Mouse (Mus musculus) macrophage (primary cell): ENCODE measurements at regions not wholly inside any gene's neighbourhood (a gene's known extent, or its start where the extent isn't known, plus 50 kb on each side); places are given as distances from the start of the nearest gene placed in this dataset.

Source experiments
- H3K27ac ChIP-seq: fragments of 350-480 bp; formaldehyde crosslinking; 2 replicates; pipeline ENCODE4 v1.9.0; 2021
- H3K36me3 ChIP-seq: fragments of 350-480 bp; formaldehyde crosslinking; 2 replicates; pipeline ENCODE4 v1.9.0; 2021; ENCODE audit errors: inconsistent target
- H3K4me3 ChIP-seq: fragments of 350-480 bp; formaldehyde crosslinking; 2 replicates; pipeline ENCODE4 v1.9.0; 2021; ENCODE audit errors: inconsistent target
- H3K79me2 ChIP-seq: fragments of 350-480 bp; formaldehyde crosslinking; 2 replicates; pipeline ENCODE4 v1.9.0; 2021; ENCODE audit errors: inconsistent target
- WGBS: methylation state at CpG from one replicate; pipeline ENCODE4 v1.1.7; 2026; ENCODE audit warnings: inconsistent platforms; ENCODE audit not compliant: missing documents; 5-methylcytosine and 5-hydroxymethylcytosine counted together

DNA sequence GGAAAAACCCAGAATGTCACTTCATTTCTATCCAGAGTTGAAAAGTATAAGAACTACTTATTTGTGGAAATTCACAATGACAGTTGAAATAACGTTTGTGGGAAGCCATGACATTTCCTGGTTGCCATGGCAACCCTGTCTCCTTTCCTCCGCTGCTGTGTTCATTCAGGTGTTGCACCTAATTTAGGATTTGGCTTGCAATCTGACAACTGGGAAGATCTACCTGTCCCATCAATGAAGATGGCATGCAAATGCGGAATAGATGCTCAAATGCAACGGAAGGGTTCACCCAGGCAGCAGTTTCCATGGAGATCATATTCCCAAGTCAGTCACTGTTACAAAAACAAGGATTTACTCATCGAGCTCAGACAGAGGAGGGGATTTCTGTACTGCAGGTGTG, 170.7 kb downstream of the Rpap3 start:
- no peaks in the 10 kb centered on the region for H3K36me3 ChIP-seq
- WGBS: 77% methylated on average over 5 of the region's 5 CpGs
- H3K79me2 ChIP-seq: no peaks in the 10 kb centered on the region
- H3K27ac ChIP-seq: no peak overlapping the region
- H3K4me3 ChIP-seq: no peak overlapping the region

DNA sequence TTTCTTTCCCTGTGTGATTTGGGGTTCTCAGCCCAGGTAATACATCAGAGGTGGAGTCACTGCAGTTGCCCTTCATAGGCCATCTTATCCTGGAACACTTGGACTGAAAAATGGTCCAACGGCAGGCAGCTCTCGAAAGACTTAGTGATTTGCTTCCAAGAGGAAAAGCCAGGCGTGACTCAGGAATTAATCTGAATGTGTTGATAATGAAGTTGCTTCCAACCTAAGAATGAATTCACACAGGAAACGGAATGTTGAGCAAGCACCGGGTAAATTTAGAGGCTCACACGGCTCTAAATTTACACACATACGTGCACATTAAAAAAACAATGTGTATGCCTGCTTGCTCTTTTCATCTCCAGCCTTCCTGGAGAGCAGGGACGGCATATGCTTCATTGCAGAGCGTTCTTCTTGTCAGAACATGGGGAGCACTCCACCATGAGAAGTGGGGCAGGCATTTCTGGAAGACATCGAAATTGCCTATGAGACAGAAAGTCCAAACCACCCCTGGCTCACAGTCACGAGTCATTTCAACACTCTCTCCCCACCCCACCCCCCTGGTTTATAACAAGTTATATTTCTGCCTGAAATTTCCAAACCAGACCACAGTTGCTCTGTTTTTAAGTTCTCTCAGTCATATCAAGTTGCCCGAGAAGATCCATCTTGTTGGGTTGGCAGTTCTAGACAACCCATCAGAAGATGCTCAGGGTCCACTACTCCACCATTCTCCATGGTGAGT, 171.9 kb downstream of the Rpap3 start:
- H3K27ac ChIP-seq: peak overlapping the region; percentile 54
- 27% methylated on average over 12 of the region's 12 CpGs for WGBS
- H3K79me2 ChIP-seq: no peaks in the 10 kb centered on the region
- no peak overlapping the region for H3K4me3 ChIP-seq
- H3K36me3 ChIP-seq: no peaks in the 10 kb centered on the region

DNA sequence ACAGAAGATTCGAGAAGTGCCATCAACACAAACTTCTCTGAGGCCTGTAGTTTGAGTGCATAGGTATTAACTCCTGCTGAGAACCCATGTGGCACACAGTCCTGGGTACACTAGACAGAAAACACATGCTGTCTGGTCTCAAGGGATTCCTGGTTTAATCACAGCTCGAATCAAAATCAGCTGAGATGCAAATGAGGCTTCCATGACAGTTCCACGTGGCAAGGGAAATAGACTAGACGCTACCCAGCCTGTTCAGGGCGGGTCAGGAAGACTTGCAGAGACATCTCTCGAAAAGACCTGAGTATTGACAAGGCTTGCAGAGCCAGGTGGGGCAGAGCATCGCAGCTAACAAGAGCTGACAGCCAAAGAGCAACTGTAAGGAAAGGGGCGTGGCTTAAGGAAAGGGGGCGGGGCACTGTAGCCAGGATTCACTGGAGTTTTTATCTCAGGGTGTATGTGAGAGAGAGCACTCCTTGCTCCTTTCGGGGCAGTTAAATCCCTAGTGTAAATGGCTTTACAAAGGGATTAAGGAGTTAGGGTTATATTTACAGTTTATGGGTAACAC, 173.2 kb downstream of the Rpap3 start:
- 80% methylated on average over 10 of the region's 10 CpGs for WGBS
- Histone ChIP-seq H3K27ac (no peak overlapping the region), H3K36me3 (no peaks in the 10 kb centered on the region), H3K4me3 (no peak overlapping the region), H3K79me2 (no peaks in the 10 kb centered on the region)

DNA sequence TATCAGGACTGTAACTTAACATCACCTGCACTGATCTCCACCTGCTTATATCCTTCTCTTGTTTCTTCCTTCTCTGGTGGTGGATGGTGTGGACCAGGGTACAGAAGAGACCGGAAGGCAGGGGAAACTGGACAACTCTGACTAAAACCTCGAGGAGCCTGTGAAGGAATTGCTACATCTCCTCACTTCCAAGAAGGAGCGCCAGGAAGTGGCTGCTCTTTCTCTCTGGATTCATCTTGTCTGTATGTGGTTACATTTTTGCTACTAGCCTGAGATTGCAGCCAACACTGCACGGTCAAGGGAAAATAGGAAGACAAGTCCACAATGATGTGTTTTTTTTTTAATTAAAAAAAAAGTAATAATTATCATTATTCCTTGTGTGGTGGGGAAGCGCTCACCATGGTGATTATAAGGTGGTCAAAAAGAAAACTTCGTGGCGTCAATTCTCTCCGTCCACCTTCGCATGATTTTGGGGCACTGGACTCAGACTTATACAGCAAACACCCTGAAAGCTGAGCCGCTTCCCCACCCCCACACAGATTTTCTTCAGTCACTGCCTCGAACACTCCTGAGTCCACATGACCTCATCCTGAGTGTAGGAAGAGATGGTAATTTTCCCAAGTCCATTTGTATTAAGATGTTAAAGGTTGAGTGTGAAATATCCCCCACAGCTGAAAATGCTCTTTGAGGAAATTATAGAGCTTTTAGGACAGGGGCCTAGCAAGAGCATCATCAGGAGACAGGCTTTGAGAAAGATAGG, 177.2 kb downstream of the Rpap3 start:
- H3K27ac ChIP-seq: no peak overlapping the region
- 87% methylated on average over 11 of the region's 11 CpGs for WGBS
- no peak overlapping the region for H3K4me3 ChIP-seq
- H3K79me2 ChIP-seq: no peaks in the 10 kb centered on the region
- no peaks in the 10 kb centered on the region for H3K36me3 ChIP-seq

DNA sequence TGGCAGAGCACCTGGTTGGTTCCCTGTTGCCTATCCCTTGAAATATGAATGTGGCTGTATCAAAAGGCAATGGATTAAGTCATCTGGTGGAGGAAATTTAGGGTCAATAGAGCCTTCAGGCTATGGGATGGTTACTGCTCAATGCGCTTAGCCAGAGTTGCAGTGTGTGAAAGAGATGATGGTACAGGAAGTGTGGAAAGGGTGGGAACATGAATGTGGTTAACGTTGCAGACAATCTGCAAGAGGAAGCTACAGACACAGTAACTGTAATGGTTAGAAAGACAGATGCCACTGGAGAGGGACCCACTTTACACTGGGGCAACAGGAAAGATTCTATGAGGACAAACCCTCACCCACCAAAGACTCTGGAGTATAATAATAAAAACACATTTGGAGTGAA, 185.2 kb downstream of the Rpap3 start:
- 9% methylated on average over 2 of the region's 2 CpGs for WGBS
- Histone ChIP-seq H3K79me2 (no peaks in the 10 kb centered on the region), H3K27ac (peak overlapping the region; percentile 31), H3K36me3 (no peaks in the 10 kb centered on the region), H3K4me3 (no peak overlapping the region)

DNA sequence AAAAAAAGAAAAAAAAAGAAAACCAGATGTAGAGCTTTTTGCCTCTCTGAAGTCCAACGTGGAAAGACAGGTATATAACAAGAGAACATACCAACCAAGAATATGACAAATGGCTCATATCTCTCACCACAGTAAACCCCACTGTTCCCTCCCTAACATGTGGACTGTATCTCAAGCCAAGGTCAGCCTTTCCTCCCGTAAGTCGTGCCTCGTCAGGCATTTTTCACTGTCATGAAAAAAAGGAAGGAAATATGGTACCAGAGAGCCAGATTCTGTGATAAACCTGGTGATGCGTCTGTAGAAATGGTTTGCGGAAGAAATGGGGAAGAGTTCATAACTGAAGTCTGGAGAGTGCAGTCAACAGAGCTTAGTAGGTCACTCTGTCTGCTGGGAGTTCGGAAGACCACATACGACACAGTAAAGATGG, 185.7 kb downstream of the Rpap3 start:
- 13% methylated on average over 8 of the region's 8 CpGs for WGBS
- no peak overlapping the region for H3K4me3 ChIP-seq
- H3K79me2 ChIP-seq: no peaks in the 10 kb centered on the region
- H3K36me3 ChIP-seq: no peaks in the 10 kb centered on the region
- H3K27ac ChIP-seq: peak overlapping the region; percentile 31

DNA sequence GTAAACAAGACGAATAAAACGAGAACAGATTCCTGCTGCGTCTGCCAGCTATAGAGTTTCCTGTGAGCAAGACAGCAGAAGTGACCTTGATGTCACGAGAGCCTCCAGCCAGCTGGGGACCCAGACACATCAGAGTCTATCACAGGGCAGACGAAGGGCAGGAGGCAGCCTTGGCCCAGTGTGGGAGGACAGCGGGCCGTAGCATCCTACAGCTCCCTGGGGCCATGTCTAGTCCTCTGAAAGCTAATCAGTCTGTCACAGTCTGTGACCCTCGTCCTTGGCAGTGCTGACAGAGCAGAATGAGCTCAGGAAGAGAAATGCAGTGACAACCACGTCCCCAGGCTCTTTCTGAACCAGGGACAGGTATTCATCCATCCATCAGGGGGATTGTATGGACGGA, 187.7 kb downstream of the Rpap3 start:
- 90% methylated on average over 10 of the region's 10 CpGs for WGBS
- no peaks in the 10 kb centered on the region for H3K79me2 ChIP-seq
- no peaks in the 10 kb centered on the region for H3K36me3 ChIP-seq
- no peak overlapping the region for H3K27ac ChIP-seq
- no peak overlapping the region for H3K4me3 ChIP-seq

DNA sequence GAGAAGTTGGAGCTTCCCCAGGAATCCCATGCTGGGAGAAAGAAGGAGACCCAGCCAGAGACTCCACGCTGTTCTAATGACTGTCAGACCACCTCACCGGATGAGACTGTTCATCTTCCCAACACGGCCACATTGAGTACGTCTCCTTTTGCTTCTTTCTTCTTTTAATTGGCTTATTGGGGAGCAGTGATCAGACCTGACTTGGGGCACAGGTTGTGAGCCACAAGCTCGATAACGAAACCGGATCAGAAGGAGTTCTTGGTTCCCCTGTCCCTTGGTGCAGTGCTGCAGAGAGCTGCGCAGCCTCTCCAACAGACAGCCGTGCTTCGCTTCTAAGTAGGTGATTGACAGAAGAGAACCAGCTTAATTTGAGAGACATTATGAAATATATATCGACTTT, 188.4 kb downstream of the Rpap3 start:
- H3K4me3 ChIP-seq: no peak overlapping the region
- no peaks in the 10 kb centered on the region for H3K36me3 ChIP-seq
- 95% methylated on average over 11 of the region's 11 CpGs for WGBS
- no peak overlapping the region for H3K27ac ChIP-seq
- H3K79me2 ChIP-seq: no peaks in the 10 kb centered on the region

DNA sequence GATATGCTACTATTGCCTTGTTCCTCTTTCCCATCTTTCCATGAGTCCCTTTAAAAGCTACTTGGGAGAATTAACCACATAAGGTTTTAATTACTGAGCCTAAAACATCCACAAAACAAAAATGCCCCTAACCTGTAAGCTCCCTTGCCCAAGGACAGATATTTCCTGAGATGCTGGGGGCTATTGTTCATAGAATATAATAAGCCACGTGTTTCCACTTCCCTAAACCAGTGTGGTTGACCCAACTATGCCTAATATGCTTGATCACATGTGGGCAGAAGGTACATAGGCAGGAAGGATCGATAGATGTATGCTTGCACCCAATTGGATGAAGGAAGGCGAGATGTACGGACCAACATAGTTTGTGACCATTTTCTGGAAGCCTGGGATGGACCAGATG, 189.9 kb downstream of the Rpap3 start:
- H3K79me2 ChIP-seq: no peaks in the 10 kb centered on the region
- H3K36me3 ChIP-seq: no peaks in the 10 kb centered on the region
- no peak overlapping the region for H3K4me3 ChIP-seq
- WGBS: 54% methylated on average over 4 of the region's 4 CpGs
- no peak overlapping the region for H3K27ac ChIP-seq

DNA sequence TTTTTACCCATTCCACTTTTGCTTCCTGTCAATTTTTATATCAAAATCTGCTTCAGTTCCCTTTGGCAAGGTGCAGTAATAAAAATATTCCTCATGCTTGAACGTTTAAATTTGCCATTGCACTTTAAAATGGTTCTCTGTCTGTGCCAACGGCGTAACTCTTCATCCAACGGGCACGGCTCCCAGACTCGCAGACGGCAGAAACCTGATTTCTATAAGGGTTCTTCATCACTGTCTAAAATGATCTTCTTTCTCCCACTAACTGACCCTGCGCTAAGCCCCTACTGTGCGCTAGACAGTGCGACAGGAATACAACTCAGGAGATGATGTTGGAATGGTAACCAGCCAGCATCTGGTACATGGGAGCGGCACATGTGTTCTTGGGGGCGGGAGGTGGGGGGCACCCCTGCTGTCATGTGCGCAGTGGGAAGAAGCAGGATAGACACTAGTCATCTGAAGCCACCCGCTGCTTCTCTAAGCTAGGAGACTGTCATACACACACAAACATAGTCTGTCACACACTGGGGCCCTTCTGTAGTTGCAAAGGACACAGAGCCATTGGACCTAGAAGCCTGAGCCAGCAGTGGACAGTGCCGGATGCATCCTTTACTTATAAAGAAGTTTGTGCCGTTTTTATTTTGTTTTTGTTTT, 197.8 kb downstream of the Rpap3 start:
- H3K79me2 ChIP-seq: no peaks in the 10 kb centered on the region
- H3K36me3 ChIP-seq: no peaks in the 10 kb centered on the region
- no peak overlapping the region for H3K4me3 ChIP-seq
- no peak overlapping the region for H3K27ac ChIP-seq
- 94% methylated on average over 16 of the region's 16 CpGs for WGBS

DNA sequence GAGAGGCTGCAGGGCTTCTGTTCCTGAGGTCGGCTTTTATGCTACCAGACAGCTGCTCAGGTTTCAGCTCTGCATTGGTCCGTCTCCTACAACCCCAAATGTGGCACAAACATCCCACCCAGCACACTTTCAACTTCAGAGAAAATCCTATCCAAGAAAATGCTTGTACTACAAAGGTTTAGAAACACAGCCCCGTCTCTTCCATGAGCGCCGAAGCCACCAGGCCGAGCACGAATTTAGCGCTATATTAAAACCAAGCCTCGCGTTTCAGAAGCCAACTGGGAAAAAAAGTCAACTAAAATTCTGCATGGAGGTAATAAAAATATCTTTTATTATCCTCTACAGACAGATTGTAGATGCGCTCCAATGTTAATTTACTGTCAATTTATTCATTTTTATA, 198.4 kb downstream of the Rpap3 start:
- no peak overlapping the region for H3K4me3 ChIP-seq
- no peak overlapping the region for H3K27ac ChIP-seq
- 97% methylated on average over 11 of the region's 11 CpGs for WGBS
- H3K79me2 ChIP-seq: no peaks in the 10 kb centered on the region
- H3K36me3 ChIP-seq: no peaks in the 10 kb centered on the region

DNA sequence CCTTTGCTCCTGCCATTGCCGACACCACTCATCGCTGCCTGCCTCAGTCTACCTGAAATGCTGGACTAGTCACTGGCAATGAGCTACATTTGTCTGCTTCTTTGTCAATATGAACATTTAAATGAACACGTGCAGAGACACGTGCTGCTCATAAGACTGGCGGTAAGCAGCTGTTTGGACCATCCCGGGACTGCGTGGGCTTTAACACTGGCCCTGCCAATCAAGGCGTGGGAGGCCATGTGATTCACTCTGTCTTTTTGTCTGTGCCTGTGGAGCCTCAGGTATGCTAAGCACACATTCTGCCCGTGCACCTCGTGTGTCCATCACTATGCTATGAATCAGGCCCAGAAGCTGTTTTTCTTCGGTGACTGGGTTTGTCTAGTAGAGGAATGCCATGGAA, 199.9 kb downstream of the Rpap3 start:
- WGBS: 95% methylated on average over 11 of the region's 11 CpGs
- Histone ChIP-seq H3K79me2 (no peaks in the 10 kb centered on the region), H3K4me3 (no peak overlapping the region), H3K27ac (no peak overlapping the region), H3K36me3 (no peaks in the 10 kb centered on the region)

DNA sequence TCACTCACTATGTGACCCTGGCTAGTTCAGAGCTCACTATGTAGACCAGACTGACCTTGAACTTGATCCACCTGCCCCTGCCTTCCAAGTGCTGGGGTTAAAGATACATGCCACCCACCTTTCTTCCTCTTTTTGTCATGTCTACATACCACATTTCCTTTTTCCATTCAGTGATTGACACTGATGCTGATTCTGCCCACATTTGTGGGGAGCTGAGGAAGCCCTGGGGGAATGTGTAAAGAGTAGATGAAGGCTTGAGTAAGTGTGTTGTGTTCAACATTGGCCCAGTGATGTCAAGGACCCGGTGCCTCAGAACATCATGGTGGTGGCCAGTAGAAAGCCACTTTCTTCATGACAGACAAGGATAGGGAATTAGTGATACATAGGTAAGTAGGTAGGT, 201.3 kb downstream of the Rpap3 start:
- Histone ChIP-seq H3K4me3 (no peak overlapping the region), H3K27ac (no peak overlapping the region), H3K36me3 (no peaks in the 10 kb centered on the region), H3K79me2 (no peaks in the 10 kb centered on the region)
- WGBS: 18% methylated on average over 1 of the region's 1 CpGs

DNA sequence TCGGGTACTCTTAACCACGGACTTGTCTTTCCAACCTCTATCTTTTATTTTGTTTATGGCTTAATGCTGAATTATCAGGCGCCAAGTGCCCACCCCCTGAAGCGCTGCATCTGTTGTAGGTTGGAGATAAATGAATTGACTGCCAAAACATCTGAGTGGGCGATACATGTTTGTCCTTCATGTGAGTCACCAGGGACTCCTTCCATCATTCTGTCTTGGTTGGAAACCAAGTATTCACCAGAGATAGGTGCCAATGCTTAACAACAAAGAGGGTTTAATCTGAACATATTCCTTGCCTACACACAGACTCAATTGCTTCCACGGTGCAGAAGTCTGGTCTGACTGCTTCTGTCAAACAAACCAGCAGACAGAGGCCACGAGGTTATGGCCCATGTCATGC, 203.6 kb downstream of the Rpap3 start:
- no peak overlapping the region for H3K4me3 ChIP-seq
- H3K36me3 ChIP-seq: no peaks in the 10 kb centered on the region
- H3K79me2 ChIP-seq: no peaks in the 10 kb centered on the region
- 83% methylated on average over 7 of the region's 7 CpGs for WGBS
- H3K27ac ChIP-seq: no peak overlapping the region

DNA sequence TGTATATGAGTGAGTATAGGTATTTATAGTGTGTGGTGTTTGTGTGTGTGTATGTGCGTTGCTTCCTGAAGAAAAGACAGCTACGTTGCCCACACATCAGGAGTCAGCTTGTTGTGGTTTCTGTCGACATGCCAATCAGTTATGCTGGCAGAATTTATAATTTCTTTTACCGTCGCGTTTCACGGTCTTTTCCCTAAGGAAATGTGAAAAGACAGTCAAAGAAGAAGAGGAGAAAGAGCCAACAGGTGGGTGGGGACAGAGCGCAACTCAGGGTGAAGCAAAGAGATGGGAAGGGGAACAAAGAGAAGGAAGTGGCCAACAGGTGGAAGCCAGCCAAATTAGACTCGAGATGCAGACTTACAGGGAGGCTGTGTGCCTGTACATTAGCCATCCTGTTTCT, 204.2 kb downstream of the Rpap3 start:
- Histone ChIP-seq H3K4me3 (no peak overlapping the region), H3K27ac (no peak overlapping the region), H3K36me3 (no peaks in the 10 kb centered on the region), H3K79me2 (no peaks in the 10 kb centered on the region)
- 14% methylated on average over 9 of the region's 9 CpGs for WGBS
